Mouse (Mus musculus): Measurements from ENCODE around the gene Gm3149. TPM values are rescaled to one million over a fixed set of nuclear protein-coding genes. Genes with fewer than 3 reads are reported as not detected.

Gene Gm3149
- not detected for polyA plus RNA-seq (2017; shearing (Covaris generic))

GRCm38 (mm10) chr14:4316983-4317382 is at the start of gene Gm3149:
Gene Gm3149, plus strand, starts transcription at chr14:4317283.

DNA sequence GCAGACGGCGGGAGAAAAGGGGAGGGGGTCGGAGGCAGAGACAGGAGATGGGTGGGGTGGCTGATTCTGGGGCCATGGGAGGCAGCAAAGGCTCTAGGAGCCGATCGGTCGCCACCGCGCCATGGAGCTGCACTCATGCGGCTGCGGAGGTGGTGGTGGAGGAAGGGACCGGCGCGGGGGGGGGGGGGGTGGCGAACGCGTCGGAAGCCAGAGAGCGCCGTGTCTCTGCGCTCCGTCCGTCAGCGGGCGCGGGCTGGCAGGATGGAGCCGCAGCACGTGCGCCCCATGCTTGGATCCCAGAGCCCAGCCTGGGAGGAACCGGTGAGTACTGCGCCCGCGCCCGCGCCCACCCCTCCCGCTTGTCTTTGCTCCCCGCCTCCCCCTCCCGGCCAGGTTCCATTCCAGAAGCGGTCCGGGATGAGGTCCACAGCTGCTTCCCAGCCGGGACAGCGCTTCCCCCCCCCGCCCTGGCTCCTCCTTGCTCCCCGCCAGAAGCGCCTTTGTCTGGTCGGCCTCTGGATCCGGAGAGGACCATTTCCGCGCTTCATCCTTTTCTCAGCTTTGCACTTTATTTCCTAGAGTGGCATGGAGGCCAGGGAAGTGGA is 17.5 kb downstream of the Gm3149 start, which contains the start of gene 2610042L04Rik:
TSS of gene 2610042L04Rik (plus strand) at position 288 of the 605 bp plus-strand sequence.

Other genes starting within 250 kb of the Gm3149 start
- gene Gm3115, start 233.2 kb upstream of the Gm3149 start, polyA plus RNA-seq (2017; shearing (Covaris generic)), result under 1 TPM; 0.18 to 0.59 TPM
- 1 to 10 TPM; 1.4 to 2.7 TPM for gene Gm8108, start 206.8 kb upstream of the Gm3149 start, polyA plus RNA-seq (2017; shearing (Covaris generic))
- 1 to 10 TPM in 1 of 2 experiments, under 1 TPM in 1; 0.23 to 1.1 TPM for gene Gm3127, start 152.3 kb upstream of the Gm3149 start, polyA plus RNA-seq (2017; shearing (Covaris generic))
- gene Gm2974, start 134.7 kb upstream of the Gm3149 start, polyA plus RNA-seq (2017; shearing (Covaris generic)), result 1 to 10 TPM; 1.4 to 5.7 TPM
- gene Gm3138, start 67.7 kb upstream of the Gm3149 start, polyA plus RNA-seq (2017; shearing (Covaris generic)), result not detected
- 10 to 100 TPM in 1 of 2 experiments, 1 to 10 TPM in 1; 5.2 to 13.2 TPM for gene 2610042L04Rik, start 17.5 kb downstream of the Gm3149 start, polyA plus RNA-seq (2017; shearing (Covaris generic))
- gene Gm3159, start 80.2 kb downstream of the Gm3149 start, polyA plus RNA-seq (2017; shearing (Covaris generic)), result under 1 TPM in 1 of 2 experiments, not detected in 1; 0.19 TPM
- gene Gm3164, start 98.2 kb downstream of the Gm3149 start, polyA plus RNA-seq (2017; shearing (Covaris generic)), result 1 to 10 TPM; 2.4 to 8.1 TPM
- 1 to 10 TPM; 1.7 to 5.1 TPM for gene Gm3173, start 113.7 kb downstream of the Gm3149 start, polyA plus RNA-seq (2017; shearing (Covaris generic))
- gene Gm3182, start 164.5 kb downstream of the Gm3149 start, polyA plus RNA-seq (2017; shearing (Covaris generic)), result under 1 TPM; 0.14 to 0.59 TPM
- not detected for gene Gm3047, start 238.1 kb downstream of the Gm3149 start, polyA plus RNA-seq (2017; shearing (Covaris generic))